Mouse (Mus musculus) CH12.LX (cell line): ENCODE results near the gene Nfix. TPM values are rescaled to one million over a fixed set of nuclear protein-coding genes. Genes with fewer than 3 reads are reported as not detected.

Source experiments
- DNase-seq: peaks from one replicate; pipeline ENCODE4 v3.0.0-alpha.2; 2013; ENCODE audit errors: extremely low read depth
- H3K27ac ChIP-seq: 2 replicates; pipeline ENCODE4 v1.5.1; 2012; ENCODE audit warnings: low read depth, mild to moderate bottlenecking, control low read depth, moderate library complexity; ENCODE audit not compliant: insufficient read depth
- H3K27me3 ChIP-seq: replicated peaks from 2 replicates; pipeline ENCODE3; 2012; ENCODE audit warnings: inconsistent platforms
- H3K36me3 ChIP-seq, 2 experiments: replicated peaks in 1 of 2; 2 replicates each; pipeline versions ENCODE3 to v1.6.1; 2012; ENCODE audit warnings: inconsistent platforms in 1 of 2, low read length in 1 of 2, mild to moderate bottlenecking in 1 of 2, mixed read lengths in 1 of 2, moderate library complexity in 1 of 2; ENCODE audit not compliant: control insufficient read depth in 1 of 2, insufficient read depth in 1 of 2
- H3K4me1 ChIP-seq, 2 experiments: 2 replicates each; pipeline ENCODE4 v1.6.1; 2012; ENCODE audit warnings: inconsistent platforms in 1 of 2, moderate library complexity in 1 of 2; ENCODE audit not compliant: insufficient read depth in 2 of 2, control insufficient read depth in 1 of 2
- H3K4me2 ChIP-seq: 2 replicates; pipeline ENCODE4 v1.6.1; 2012; ENCODE audit warnings: low read depth, mild to moderate bottlenecking, control low read depth; ENCODE audit not compliant: poor library complexity, insufficient read depth, severe bottlenecking
- H3K4me3 ChIP-seq, 3 experiments: fragments of 150-350 bp in 1 of 3; sonication (generic) in 1 of 3; replicated peaks in 1 of 3; 2 replicates each; pipeline versions ENCODE3 to v1.5.1; 2011 to 2012; ENCODE audit warnings: low read depth in 2 of 3, low read length in 2 of 3, mild to moderate bottlenecking in 2 of 3, moderate library complexity in 2 of 3, control low read depth in 1 of 3, improper control_type of control experiment in 1 of 3, inconsistent platforms in 1 of 3, mixed read lengths in 1 of 3; ENCODE audit not compliant: poor library complexity in 1 of 3
- H3K79me2 ChIP-seq: replicated peaks from 2 replicates; pipeline ENCODE4 v1.6.1; 2012; ENCODE audit warnings: mild to moderate bottlenecking, moderate library complexity; ENCODE audit not compliant: control insufficient read depth, poor library complexity, insufficient read depth, severe bottlenecking; ENCODE audit errors: extremely low read depth
- H3K9ac ChIP-seq: 2 replicates; pipeline ENCODE4 v1.6.1; 2012; ENCODE audit warnings: low read depth, mild to moderate bottlenecking, control low read depth, moderate library complexity; ENCODE audit not compliant: insufficient read depth
- H3K9me3 ChIP-seq: replicated peaks from 2 replicates; pipeline ENCODE3; 2012; ENCODE audit warnings: low read length, inconsistent platforms, mixed read lengths
- CHD1 ChIP-seq: IDR thresholded peaks from 2 replicates; pipeline ENCODE4 v1.6.1; 2012; ENCODE audit warnings: low read depth, low read length, improper control_type of control experiment, inconsistent platforms
- CTCF ChIP-seq, 2 experiments: IDR thresholded peaks in 1 of 2; conservative IDR thresholded peaks in 1 of 2; 2 replicates each; pipeline ENCODE4 v1.5.1; 2011 to 2012; ENCODE audit warnings: low read depth in 2 of 2, low read length in 2 of 2, improper control_type of control experiment in 1 of 2, inconsistent platforms in 1 of 2, mild to moderate bottlenecking in 1 of 2, moderate library complexity in 1 of 2
- E2F4 ChIP-seq: IDR thresholded peaks from 2 replicates; pipeline ENCODE4 v1.6.1; 2011; ENCODE audit warnings: low read depth, low read length, improper control_type of control experiment; ENCODE audit not compliant: insufficient replicate concordance
- ELF1 ChIP-seq: IDR thresholded peaks from 2 replicates; pipeline ENCODE4 v1.6.1; 2014; ENCODE audit warnings: low read depth, mild to moderate bottlenecking, inconsistent platforms, low read length, improper control_type of control experiment
- GABPA ChIP-seq: IDR thresholded peaks from 2 replicates; pipeline ENCODE4 v1.6.1; 2012; ENCODE audit warnings: low read depth, low read length, improper control_type of control experiment, inconsistent platforms; ENCODE audit not compliant: insufficient replicate concordance
- IRF4 ChIP-seq: IDR thresholded peaks from 2 replicates; pipeline ENCODE4 v1.6.1; 2014; ENCODE audit warnings: low read depth, mild to moderate bottlenecking, inconsistent platforms, low read length, improper control_type of control experiment
- MAX ChIP-seq: IDR thresholded peaks from 2 replicates; pipeline ENCODE4 v1.6.1; 2011; ENCODE audit warnings: low read length, improper control_type of control experiment
- MAZ ChIP-seq: IDR thresholded peaks from 2 replicates; pipeline ENCODE4 v1.6.1; 2012; ENCODE audit warnings: low read depth, mild to moderate bottlenecking, inconsistent platforms, low read length, improper control_type of control experiment, moderate library complexity
- MXI1 ChIP-seq: IDR thresholded peaks from 2 replicates; pipeline ENCODE4 v1.6.1; 2011; ENCODE audit warnings: mild to moderate bottlenecking, low read depth, low read length, improper control_type of control experiment
- MYC ChIP-seq: IDR thresholded peaks from 2 replicates; pipeline ENCODE4 v1.6.1; 2011; ENCODE audit warnings: low read depth, mild to moderate bottlenecking, improper control_type of control experiment, low read length
- NELFE ChIP-seq: IDR thresholded peaks from 2 replicates; pipeline ENCODE4 v1.6.1; 2011; ENCODE audit warnings: low read depth, low read length, improper control_type of control experiment
- NRF1 ChIP-seq: IDR thresholded peaks from 2 replicates; pipeline ENCODE4 v1.6.1; 2014; ENCODE audit warnings: low read depth, mild to moderate bottlenecking, inconsistent platforms, low read length, improper control_type of control experiment, moderate library complexity
- POLR2A ChIP-seq: IDR thresholded peaks from 2 replicates; pipeline ENCODE4 v1.6.1; 2011; ENCODE audit warnings: low read depth, mild to moderate bottlenecking, improper control_type of control experiment, low read length
- POLR2AphosphoS2 ChIP-seq: IDR thresholded peaks from 2 replicates; pipeline ENCODE4 v1.6.1; 2011; ENCODE audit warnings: low read depth, low read length, improper control_type of control experiment
- RCOR1 ChIP-seq: conservative IDR thresholded peaks from 2 replicates; pipeline ENCODE4 v1.6.1; 2012; ENCODE audit warnings: low read depth, mild to moderate bottlenecking, inconsistent platforms, low read length, improper control_type of control experiment
- SIN3A ChIP-seq: IDR thresholded peaks from 2 replicates; pipeline ENCODE4 v1.6.1; 2012; ENCODE audit warnings: low read length, improper control_type of control experiment, inconsistent platforms
- TCF12 ChIP-seq: IDR thresholded peaks from 2 replicates; pipeline ENCODE4 v1.6.1; 2014; ENCODE audit warnings: low read depth, mild to moderate bottlenecking, inconsistent platforms, low read length, improper control_type of control experiment
- UBTF ChIP-seq: IDR thresholded peaks from 2 replicates; pipeline ENCODE4 v1.6.1; 2012; ENCODE audit warnings: low read depth, mild to moderate bottlenecking, inconsistent platforms, low read length, improper control_type of control experiment, moderate library complexity
- USF1 ChIP-seq: IDR thresholded peaks from 2 replicates; pipeline ENCODE4 v1.6.1; 2014; ENCODE audit warnings: low read depth, mild to moderate bottlenecking, inconsistent platforms, low read length, improper control_type of control experiment
- ZC3H11A ChIP-seq: IDR thresholded peaks from 2 replicates; pipeline ENCODE4 v1.6.1; 2012; ENCODE audit warnings: low read depth, mild to moderate bottlenecking, inconsistent platforms, low read length, improper control_type of control experiment
- ZKSCAN1 ChIP-seq: IDR thresholded peaks from 2 replicates; pipeline ENCODE4 v1.6.1; 2012; ENCODE audit warnings: low read depth, inconsistent platforms, low read length, improper control_type of control experiment, borderline replicate concordance
- ZMIZ1 ChIP-seq: IDR thresholded peaks from 2 replicates; pipeline ENCODE4 v1.6.1; 2012; ENCODE audit warnings: low read depth, mild to moderate bottlenecking, inconsistent platforms, low read length, improper control_type of control experiment
- dilution Hi-C: fragments of 300-500 bp; cut with MboI; formaldehyde crosslinking; loops from 2 replicates; pipeline ENCODE4 v1.14.3; 2020; ENCODE audit warnings: low sequenced_read_pairs; ENCODE audit not compliant: extremely low pct_unique_long_range_greater_than_20kb, extremely low pct_ligation_motif_present
- in situ Hi-C: fragments of 300-500 bp; cut with MboI; formaldehyde crosslinking; loops from 3 replicates; pipeline ENCODE4 v1.14.3; 2019; ENCODE audit warnings: low sequenced_read_pairs, low pct_ligation_motif_present, low pct_unique_long_range_greater_than_20kb, mixed read lengths
- polyA plus RNA-seq: library from polyadenylated mRNA; unstranded; fragments of >175 nt; gene quantifications from 2 replicates; pipeline ENCODE4 v1.2.1, GENCODE M21; 2012; ENCODE audit warnings: low read depth; ENCODE audit not compliant: insufficient read length
- total RNA-seq, 2 experiments: library from RNA; depleted of rRNA; stranded (reverse); fragments of 300-350 nt in 1 of 2; fragments of >200 nt in 1 of 2; gene quantifications; 2 replicates each; pipeline ENCODE4 v1.2.3; 2012 to 2014

The Nfix gene
- total and polyA plus RNA-seq, 3 experiments = 0.09 to 10.5 (median 1.1) TPM

DNA sequence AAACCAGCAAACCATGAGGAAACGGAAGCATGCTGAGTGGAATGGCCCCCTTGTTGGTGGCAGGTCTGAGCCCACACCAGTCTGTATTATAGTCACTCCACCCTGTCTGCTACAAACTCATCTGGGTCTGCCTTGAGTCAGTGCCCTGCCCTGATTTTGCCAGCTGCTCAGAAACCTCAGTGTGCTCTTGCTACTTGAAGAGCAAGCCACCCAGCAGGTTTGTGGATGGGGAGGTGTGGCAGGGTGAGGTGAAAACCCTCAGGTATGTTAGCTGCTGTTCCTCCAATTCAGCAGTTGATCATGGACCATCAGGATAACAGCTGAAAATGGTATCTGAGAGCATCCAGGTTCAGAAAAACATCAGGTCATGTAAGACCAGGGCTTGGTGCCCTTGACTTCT lies 132.1 kb downstream of the Nfix start:
- Histone ChIP-seq H3K4me3 (no peak overlapping the region), H3K4me2 (no peak overlapping the region), H3K27ac (no peak overlapping the region), H3K36me3 (peaks cover 28 to 45% of the 10 kb centered on the region in 2 experiments), H3K79me2 (peaks cover 3% of the 10 kb centered on the region), H3K9ac (no peak overlapping the region), H3K27me3 (no peaks in the 10 kb centered on the region), H3K4me1 (peaks cover 3 to 30% of the 10 kb centered on the region in 2 experiments; a peak in 2 of 4 replicates), H3K9me3 (no peaks in the 10 kb centered on the region)
- in situ Hi-C loops (no loop called here), dilution Hi-C loops (no loop called here)
- TF ChIP-seq POLR2AphosphoS2 = 0 out of 2 replicates have a peak, but pooled peaks have one; percentile 72
- TF ChIP-seq MAX = no peak
- DNase-seq = no peak

DNA sequence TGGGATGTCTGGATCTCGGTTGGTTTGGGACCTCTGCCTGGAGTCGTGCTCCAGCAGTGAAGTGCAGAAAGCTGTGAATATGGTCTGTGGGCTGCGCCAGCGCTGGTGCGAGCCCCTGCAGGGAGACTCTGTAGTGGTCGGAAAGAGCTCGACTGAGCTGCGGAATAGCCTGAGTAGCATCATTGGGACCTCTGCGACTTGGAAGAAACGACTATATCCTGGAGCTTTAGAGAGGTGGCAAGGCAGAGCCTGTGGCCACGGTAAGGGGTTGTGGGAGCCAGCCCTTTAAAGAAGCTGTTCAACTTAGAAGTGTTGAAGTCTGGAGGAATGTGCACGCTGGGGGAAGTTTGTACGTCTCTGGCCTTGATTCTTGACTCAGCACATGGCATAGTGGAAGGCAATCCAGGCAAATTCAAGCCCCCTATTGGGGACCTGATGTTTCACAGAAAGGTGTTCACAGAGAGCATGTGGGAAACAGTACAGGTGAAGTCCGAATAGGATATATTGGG lies 134.7 kb downstream of the Nfix start:
- no peak for TF ChIP-seq GABPA
- TF ChIP-seq TCF12 = no peak
- no peak for TF ChIP-seq POLR2A
- TF ChIP-seq MXI1 = 0 out of 2 replicates have a peak, but pooled peaks have one; percentile 76
- no peak for TF ChIP-seq UBTF
- peak; percentile 21; the same call in 1 of the 2 replicates for TF ChIP-seq NELFE
- no peak for TF ChIP-seq ZKSCAN1
- no peak for TF ChIP-seq ZMIZ1
- 0 out of 4 replicates have a peak, but pooled peaks of 1 of the 2 experiments have one; percentile 1 for TF ChIP-seq CTCF (conservative IDR thresholded peaks at IDR 0.05 in 1 of 2, IDR thresholded peaks at IDR 0.05 in 1 of 2; ENCODE audit: low read depth in 2 of 2, low read length in 2 of 2)
- TF ChIP-seq E2F4 = no peak
- no peak for TF ChIP-seq NRF1
- TF ChIP-seq USF1 = no peak
- no peak for TF ChIP-seq ZC3H11A
- TF ChIP-seq POLR2AphosphoS2 = peak; percentile 58; the same call in 1 of the 2 replicates
- no peak; the same call in none of the 2 replicates for TF ChIP-seq CHD1
- TF ChIP-seq IRF4 = no peak
- TF ChIP-seq MYC = peak; percentile 83
- no peak for TF ChIP-seq RCOR1
- no peak for TF ChIP-seq ELF1
- no peak for TF ChIP-seq MAZ
- TF ChIP-seq SIN3A = peak; percentile 18; the same call in 1 of the 2 replicates
- TF ChIP-seq MAX = peak; percentile 80
- H3K4me3 ChIP-seq = peak overlapping the region; percentile 73 to 82 (median 79)
- peak overlapping the region; percentile 75 for H3K9ac ChIP-seq
- peaks cover 8 to 28% of the 10 kb centered on the region in 2 experiments for H3K36me3 ChIP-seq
- peaks cover 20% of the 10 kb centered on the region for H3K79me2 ChIP-seq
- H3K4me1 ChIP-seq = peaks cover 3 to 30% of the 10 kb centered on the region in 2 experiments; a peak in 2 of 4 replicates
- H3K27me3 ChIP-seq = no peaks in the 10 kb centered on the region
- DNase-seq = no peak
- peak overlapping the region; percentile 88 for H3K4me2 ChIP-seq
- peak overlapping the region; percentile 83 for H3K27ac ChIP-seq
- dilution Hi-C loops (no loop called here), in situ Hi-C loops (no loop called here)
- no peaks in the 10 kb centered on the region for H3K9me3 ChIP-seq
